Mouse (Mus musculus): ENCODE measurements around the gene Bcl6.
A peak's percentile ranks its signal among the peaks of the same experiment; 100 is the strongest.

The Bcl6 gene

GRCm38 (mm10) chr16:23988466-23989208 lies at the start of gene Bcl6, which contains the start of gene Gm37419:
TSS of gene Bcl6 (minus strand) at chr16:23988852.
TSS of gene Gm37419 (plus strand) at chr16:23988482.
- DNase-seq, result peak; percentile 94

- DNase-seq, result no peak
Observed at GRCm38 (mm10) chr16:24036398-24036797, 47.7 kb upstream of the Bcl6 start.

GRCm38 (mm10) chr16:24035767-24036166 lies 47.1 kb upstream of the Bcl6 start:
- no peak for DNase-seq

- peak; percentile 81 for DNase-seq
Observed at GRCm38 (mm10) chr16:24034450-24034849, 45.8 kb upstream of the Bcl6 start.

- no peak for DNase-seq
Observed at GRCm38 (mm10) chr16:24033259-24033658, 44.6 kb upstream of the Bcl6 start.

- DNase-seq, result no peak
Observed at GRCm38 (mm10) chr16:24029965-24030672, 41.5 kb upstream of the Bcl6 start.

GRCm38 (mm10) chr16:24025442-24025841 lies 36.8 kb upstream of the Bcl6 start:
- no peak for DNase-seq

- no peak for DNase-seq
Observed at GRCm38 (mm10) chr16:24022605-24023004, 34.0 kb upstream of the Bcl6 start.

GRCm38 (mm10) chr16:24021722-24022121 lies 33.1 kb upstream of the Bcl6 start:
- DNase-seq, result no peak

GRCm38 (mm10) chr16:24016742-24017141 lies 28.1 kb upstream of the Bcl6 start:
- no peak for DNase-seq

GRCm38 (mm10) chr16:24016273-24016672 lies 27.6 kb upstream of the Bcl6 start:
- DNase-seq, result no peak

GRCm38 (mm10) chr16:24014378-24014777 lies 25.7 kb upstream of the Bcl6 start:
- DNase-seq, result no peak

GRCm38 (mm10) chr16:24012066-24012465 lies 23.4 kb upstream of the Bcl6 start:
- no peak for DNase-seq

- DNase-seq, result peak; percentile 90
Observed at GRCm38 (mm10) chr16:24011306-24011705, 22.7 kb upstream of the Bcl6 start.

- DNase-seq, result peak; percentile 92
Observed at GRCm38 (mm10) chr16:24009891-24010290, 21.2 kb upstream of the Bcl6 start.

- no peak for DNase-seq
Observed at GRCm38 (mm10) chr16:24005928-24006327, 17.3 kb upstream of the Bcl6 start.

- no peak for DNase-seq
Observed at GRCm38 (mm10) chr16:23997912-23998311, 9.3 kb upstream of the Bcl6 start.

- DNase-seq, result no peak
Observed at GRCm38 (mm10) chr16:23997228-23997627, 8.6 kb upstream of the Bcl6 start.

GRCm38 (mm10) chr16:23996342-23996741 lies 7.7 kb upstream of the Bcl6 start:
- DNase-seq, result no peak

- DNase-seq, result peak; percentile 87
Observed at GRCm38 (mm10) chr16:23993351-23994321, 5.0 kb upstream of the Bcl6 start.

- DNase-seq, result peak; percentile 89
Observed at GRCm38 (mm10) chr16:23991846-23992580, 3.4 kb upstream of the Bcl6 start.

- peak; percentile 97 for DNase-seq
Observed at GRCm38 (mm10) chr16:23991170-23991569, 2.5 kb upstream of the Bcl6 start.

Data from kidney, adult 9 months (tissue).